Mouse (Mus musculus) ZHBTc4 (cell line): ENCODE measurements around the gene Gm14862.

ENCODE experiments used
- DNase-seq: peaks from one replicate; pipeline ENCODE4 v3.0.0-alpha.2; 2011; ENCODE audit warnings: low read depth, low spot score

Gm14862 gene

GRCm38 (mm10) chrX:9222412-9223221, 34.1 kb downstream of the Gm14862 start:
- no peak for DNase-seq

- DNase-seq = no peak
These were observed 35.0 kb downstream of the Gm14862 start for GRCm38 (mm10) chrX:9221736-9222135.

DNA sequence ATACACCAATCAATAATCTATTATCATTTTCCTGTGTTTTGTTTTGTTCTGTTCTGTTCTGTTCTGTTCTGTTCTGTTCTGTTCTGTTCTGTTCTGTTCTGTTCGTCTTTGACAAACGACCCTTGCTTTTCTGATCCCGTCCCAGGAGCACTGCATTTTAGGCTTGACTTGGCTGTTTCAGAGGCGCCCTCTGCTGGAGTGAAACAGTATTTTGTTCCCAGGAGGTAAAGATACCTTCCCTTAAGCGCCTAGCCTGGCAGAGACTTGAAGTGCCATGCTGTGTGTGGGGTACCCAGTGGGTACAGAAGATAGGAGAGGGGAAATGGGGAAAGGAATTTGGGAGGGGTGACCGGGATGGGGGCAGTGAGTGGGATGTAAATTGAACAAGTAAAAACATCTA, 35.5 kb downstream of the Gm14862 start:
- DNase-seq = peak; percentile 58

DNA sequence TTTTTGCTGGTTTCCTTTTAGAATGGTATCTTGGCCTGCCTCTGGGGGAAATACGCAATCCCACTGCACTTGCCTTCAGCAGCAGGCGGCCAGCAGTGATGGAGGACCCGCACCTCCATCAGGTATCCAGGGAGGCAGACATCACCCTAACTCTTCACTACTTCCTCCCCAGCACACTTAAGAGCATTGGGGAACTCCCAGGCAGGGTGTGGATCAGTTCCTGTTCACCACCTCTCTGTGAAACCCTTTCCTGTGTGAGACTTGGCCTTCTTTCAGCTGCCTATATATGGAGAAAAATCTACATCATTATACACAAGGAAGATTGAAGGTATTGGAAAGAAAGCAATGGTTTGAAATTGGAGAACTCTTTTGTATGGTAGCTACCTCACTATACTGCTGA, 37.1 kb downstream of the Gm14862 start:
- DNase-seq = no peak

GRCm38 (mm10) chrX:9216244-9216643, 40.5 kb downstream of the Gm14862 start:
- DNase-seq = peak; percentile 59

- DNase-seq = no peak
These were observed 51.6 kb downstream of the Gm14862 start for GRCm38 (mm10) chrX:9205121-9205520.

GRCm38 (mm10) chrX:9202781-9203405, 53.8 kb downstream of the Gm14862 start:
- no peak for DNase-seq

GRCm38 (mm10) chrX:9201954-9202353, 54.7 kb downstream of the Gm14862 start:
- DNase-seq = no peak
